Mouse (Mus musculus): Measurements from ENCODE around the gene Gm43191. TPM values are rescaled to one million over a fixed set of nuclear protein-coding genes. Genes with fewer than 3 reads are reported as not detected.

Gene Gm43191
- total RNA-seq (2014; fragmentation: Nextera tagmentation) (not detected in 2 replicates), total RNA-seq (2017) (not detected in 2 replicates), polyA plus RNA-seq (2012) (not detected in 2 replicates)

DNA sequence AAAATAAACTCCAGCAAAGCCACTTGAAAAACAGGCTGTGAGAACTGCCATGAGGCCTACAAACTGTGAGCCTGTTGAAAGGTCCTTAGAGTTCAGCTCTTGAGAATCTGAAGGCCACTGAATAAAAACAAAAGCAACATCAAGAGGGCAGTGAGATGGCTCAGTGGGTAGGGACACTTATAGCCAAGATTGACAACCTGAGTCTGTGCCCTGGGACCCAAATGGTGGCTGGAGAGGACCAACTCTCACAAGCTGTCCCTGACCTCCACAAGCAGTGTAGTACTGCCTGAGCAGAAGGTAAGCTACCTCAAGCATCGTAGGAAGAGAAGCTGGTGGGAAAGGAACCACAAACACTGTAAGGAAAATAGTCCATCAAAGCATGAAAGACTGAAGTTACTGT is at the start of gene Gm43191:
Gm43191 (minus strand) TSS at position 101 of the 400 bp plus-strand sequence.
- H3K27me3 ChIP-seq (ENCODE audit: insufficient read depth, low read length), result no peaks in the 10 kb centered on the region
- H3K4me3 ChIP-seq (ENCODE audit: low read depth, low read length), result no peak within 1 kb of the TSS
- no peak for DNase-seq (ENCODE audit: low spot score)
- no peak for ATAC-seq (ENCODE audit: extremely low read depth, insufficient number of reproducible peaks, low FRiP score, poor library complexity, severe bottlenecking)
- H3K4me1 ChIP-seq (ENCODE audit: insufficient read depth, low read depth, low read length), result peaks cover 3% of the 10 kb centered on the region; the same call in 1 of the 2 replicates
- TF ChIP-seq POLR2AphosphoS5 (IDR thresholded peaks at IDR 0.05; ENCODE audit: insufficient replicate concordance, low read depth, low read length) (no peak), CTCF (IDR thresholded peaks at IDR 0.05; ENCODE audit: low read depth, low read length) (no peak), TAL1 (conservative IDR thresholded peaks at IDR 0.05; ENCODE audit: low read depth, low read length) (no peak), GATA2 (IDR thresholded peaks at IDR 0.05; ENCODE audit: borderline replicate concordance, low read depth, low read length) (no peak), GATA1 (IDR thresholded peaks at IDR 0.05; ENCODE audit: borderline replicate concordance, low read length) (no peak)
- H3K36me3 ChIP-seq (replicated peaks), result peaks cover 50% of the 10 kb centered on the region
- no peaks in the 10 kb centered on the region for H3K9me3 ChIP-seq (replicated peaks)

DNA sequence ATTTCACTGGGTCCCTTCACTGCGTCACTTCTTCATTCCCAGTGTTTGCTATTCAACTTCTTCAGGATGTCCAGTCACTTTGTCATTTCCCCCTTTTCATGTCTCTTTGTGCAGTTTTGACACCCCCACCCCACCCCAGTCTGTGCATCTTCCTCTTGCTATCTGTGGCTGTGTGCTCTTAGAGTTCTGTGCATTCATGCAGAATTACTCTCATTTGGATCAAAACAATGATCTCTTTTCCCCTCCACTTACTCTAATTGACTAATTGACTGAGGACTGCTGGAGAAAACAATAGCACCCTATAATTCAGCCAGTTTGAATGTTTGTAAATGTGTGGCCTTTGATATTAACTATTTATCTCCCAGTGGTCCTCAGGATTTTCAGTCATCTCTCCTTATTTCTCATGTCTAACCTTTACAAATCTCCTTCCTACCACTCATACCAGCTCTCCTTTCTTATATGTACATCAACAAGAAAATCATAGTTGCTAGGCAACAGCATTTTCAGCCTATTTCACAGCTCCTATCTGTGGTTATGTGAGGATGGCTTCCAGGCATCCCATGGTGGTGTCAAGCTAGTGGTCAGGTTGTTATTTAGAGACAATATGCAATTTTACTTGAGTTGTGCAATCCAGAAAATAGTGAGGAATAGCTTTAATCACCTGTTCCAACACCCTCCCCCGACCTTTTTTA is 48.6 kb upstream of the Gm43191 start:
- H3K9me3 ChIP-seq (replicated peaks), result peaks cover 9% of the 10 kb centered on the region
- ATAC-seq (ENCODE audit: extremely low read depth, insufficient number of reproducible peaks, low FRiP score, poor library complexity, severe bottlenecking), result no peak
- H3K4me3 ChIP-seq (ENCODE audit: low read depth, low read length), result no peak overlapping the region
- no peaks in the 10 kb centered on the region for H3K27me3 ChIP-seq (ENCODE audit: insufficient read depth, low read length)
- H3K4me1 ChIP-seq (ENCODE audit: insufficient read depth, low read depth, low read length), result peaks cover 23% of the 10 kb centered on the region
- no peaks in the 10 kb centered on the region for H3K36me3 ChIP-seq (replicated peaks)
- DNase-seq (ENCODE audit: low spot score), result no peak
- TF ChIP-seq POLR2AphosphoS5 (IDR thresholded peaks at IDR 0.05; ENCODE audit: insufficient replicate concordance, low read depth, low read length), result no peak
- no peak for TF ChIP-seq CTCF (IDR thresholded peaks at IDR 0.05; ENCODE audit: low read depth, low read length)
- TF ChIP-seq TAL1 (conservative IDR thresholded peaks at IDR 0.05; ENCODE audit: low read depth, low read length), result no peak
- no peak for TF ChIP-seq GATA1 (IDR thresholded peaks at IDR 0.05; ENCODE audit: borderline replicate concordance, low read length)
- TF ChIP-seq GATA2 (IDR thresholded peaks at IDR 0.05; ENCODE audit: borderline replicate concordance, low read depth, low read length), result no peak

DNA sequence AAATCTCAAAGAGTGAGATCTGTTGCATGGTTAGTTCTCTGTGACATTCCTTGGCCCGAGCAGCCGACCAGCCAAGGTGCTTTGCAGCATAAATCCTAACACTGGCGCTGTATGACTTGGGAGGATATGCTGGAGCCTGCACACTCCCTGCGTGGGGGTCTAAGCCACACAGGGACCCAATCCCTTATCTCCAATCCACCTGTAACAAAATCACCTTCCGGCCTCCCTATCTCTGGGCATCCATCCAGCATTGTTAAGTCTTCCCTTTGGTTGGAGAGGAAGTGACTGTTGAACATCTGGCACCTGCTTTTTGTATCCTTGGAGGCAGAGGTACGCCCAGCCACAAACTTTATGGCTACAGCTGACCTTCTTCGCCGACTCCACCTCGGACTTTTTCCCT is 45.7 kb upstream of the Gm43191 start:
- H3K36me3 ChIP-seq (replicated peaks), result no peaks in the 10 kb centered on the region
- DNase-seq (ENCODE audit: low spot score) (peak; percentile 68), ATAC-seq (ENCODE audit: extremely low read depth, insufficient number of reproducible peaks, low FRiP score, poor library complexity, severe bottlenecking) (peak; percentile 90)
- H3K4me1 ChIP-seq (ENCODE audit: insufficient read depth, low read depth, low read length), result peaks cover 30% of the 10 kb centered on the region
- H3K27me3 ChIP-seq (ENCODE audit: insufficient read depth, low read length), result no peaks in the 10 kb centered on the region
- H3K9me3 ChIP-seq (replicated peaks), result no peaks in the 10 kb centered on the region
- TF ChIP-seq TAL1 (conservative IDR thresholded peaks at IDR 0.05; ENCODE audit: low read depth, low read length) (peak; percentile 73), GATA2 (IDR thresholded peaks at IDR 0.05; ENCODE audit: borderline replicate concordance, low read depth, low read length) (no peak)
- H3K4me3 ChIP-seq (ENCODE audit: low read depth, low read length), result peak overlapping the region; percentile 61; the same call in 1 of the 2 replicates

DNA sequence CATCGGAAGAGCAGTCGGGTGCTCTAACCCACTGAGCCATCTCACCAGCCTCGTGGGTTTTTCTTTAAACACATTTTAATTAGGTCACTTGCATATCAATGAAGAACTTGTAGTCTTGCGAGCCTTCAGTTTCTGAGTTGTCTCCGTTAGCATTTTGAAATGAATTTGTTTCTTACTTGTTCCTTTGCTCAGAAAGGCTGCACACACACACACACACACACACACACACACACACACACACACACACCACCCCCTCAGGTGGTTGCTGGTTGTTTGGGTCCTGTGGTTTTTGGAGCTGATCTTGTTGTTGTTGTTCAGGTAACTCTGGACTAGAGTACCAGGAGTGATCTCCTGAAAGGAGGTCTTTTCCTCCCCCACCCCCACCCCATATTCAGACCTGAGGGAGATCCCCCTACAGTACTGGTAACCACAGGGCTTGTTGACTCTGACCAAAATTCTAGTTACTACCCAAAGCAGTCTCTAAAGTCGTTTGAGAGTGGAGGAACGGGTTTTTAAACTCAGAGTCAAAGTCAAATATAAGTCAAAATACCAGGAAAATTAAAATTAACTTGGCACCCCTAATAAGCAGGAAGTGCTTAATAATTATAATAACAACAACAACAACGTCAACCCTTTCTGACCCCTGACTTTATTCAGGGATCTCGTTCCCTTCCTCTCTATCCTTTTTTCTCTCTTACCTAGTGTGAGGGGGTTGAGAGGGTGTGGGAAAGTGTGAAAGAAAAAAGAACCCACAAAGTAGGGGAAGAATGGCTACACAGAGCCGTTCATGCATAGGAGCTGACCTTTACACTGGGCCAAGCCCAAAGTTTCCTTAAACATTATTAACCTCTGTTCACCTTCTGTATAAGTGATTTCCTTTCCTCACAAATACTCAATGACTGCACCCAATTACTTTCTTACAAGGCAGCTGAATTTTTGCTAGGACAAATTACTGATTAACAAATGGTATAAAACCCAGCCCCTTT is 42.7 kb upstream of the Gm43191 start:
- Histone ChIP-seq H3K4me1 (ENCODE audit: insufficient read depth, low read depth, low read length) (peaks cover 33% of the 10 kb centered on the region), H3K4me3 (ENCODE audit: low read depth, low read length) (no peak overlapping the region), H3K27me3 (ENCODE audit: insufficient read depth, low read length) (no peaks in the 10 kb centered on the region), H3K36me3 (replicated peaks) (no peaks in the 10 kb centered on the region), H3K9me3 (replicated peaks) (no peaks in the 10 kb centered on the region)
- no peak for ATAC-seq (ENCODE audit: extremely low read depth, insufficient number of reproducible peaks, low FRiP score, poor library complexity, severe bottlenecking)
- no peak for DNase-seq (ENCODE audit: low spot score)
- TF ChIP-seq POLR2AphosphoS5 (IDR thresholded peaks at IDR 0.05; ENCODE audit: insufficient replicate concordance, low read depth, low read length) (no peak), TAL1 (conservative IDR thresholded peaks at IDR 0.05; ENCODE audit: low read depth, low read length) (no peak), CTCF (IDR thresholded peaks at IDR 0.05; ENCODE audit: low read depth, low read length) (no peak), GATA1 (IDR thresholded peaks at IDR 0.05; ENCODE audit: borderline replicate concordance, low read length) (no peak), GATA2 (IDR thresholded peaks at IDR 0.05; ENCODE audit: borderline replicate concordance, low read depth, low read length) (no peak)

DNA sequence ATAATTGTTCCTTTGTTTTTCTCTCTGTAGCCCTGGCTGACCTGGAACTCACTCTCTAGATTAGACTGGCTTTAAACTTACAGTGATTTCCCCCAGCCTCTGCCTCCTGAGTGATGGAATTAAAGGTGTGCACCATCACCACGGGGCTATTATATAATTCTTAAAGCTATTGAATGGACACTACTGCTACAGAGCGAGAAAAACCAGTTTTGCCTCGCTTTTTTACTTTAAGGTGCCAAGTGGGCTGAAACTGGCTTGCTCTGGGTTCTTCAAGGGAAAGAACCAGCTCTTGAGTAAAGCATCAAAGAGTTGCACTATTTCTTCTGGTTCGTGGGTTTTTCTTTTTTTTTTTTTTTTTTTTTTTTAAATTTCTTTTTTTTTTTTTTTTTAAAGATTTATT is 41.9 kb upstream of the Gm43191 start:
- Histone ChIP-seq H3K36me3 (replicated peaks) (no peaks in the 10 kb centered on the region), H3K4me3 (ENCODE audit: low read depth, low read length) (no peak overlapping the region), H3K27me3 (ENCODE audit: insufficient read depth, low read length) (no peaks in the 10 kb centered on the region), H3K4me1 (ENCODE audit: insufficient read depth, low read depth, low read length) (peaks cover 33% of the 10 kb centered on the region), H3K9me3 (replicated peaks) (no peaks in the 10 kb centered on the region)
- ATAC-seq (ENCODE audit: extremely low read depth, insufficient number of reproducible peaks, low FRiP score, poor library complexity, severe bottlenecking) (no peak), DNase-seq (ENCODE audit: low spot score) (no peak)
- TF ChIP-seq GATA1 (IDR thresholded peaks at IDR 0.05; ENCODE audit: borderline replicate concordance, low read length), result no peak
- TF ChIP-seq GATA2 (IDR thresholded peaks at IDR 0.05; ENCODE audit: borderline replicate concordance, low read depth, low read length), result no peak
- no peak for TF ChIP-seq CTCF (IDR thresholded peaks at IDR 0.05; ENCODE audit: low read depth, low read length)
- no peak for TF ChIP-seq POLR2AphosphoS5 (IDR thresholded peaks at IDR 0.05; ENCODE audit: insufficient replicate concordance, low read depth, low read length)
- TF ChIP-seq TAL1 (conservative IDR thresholded peaks at IDR 0.05; ENCODE audit: low read depth, low read length), result no peak

DNA sequence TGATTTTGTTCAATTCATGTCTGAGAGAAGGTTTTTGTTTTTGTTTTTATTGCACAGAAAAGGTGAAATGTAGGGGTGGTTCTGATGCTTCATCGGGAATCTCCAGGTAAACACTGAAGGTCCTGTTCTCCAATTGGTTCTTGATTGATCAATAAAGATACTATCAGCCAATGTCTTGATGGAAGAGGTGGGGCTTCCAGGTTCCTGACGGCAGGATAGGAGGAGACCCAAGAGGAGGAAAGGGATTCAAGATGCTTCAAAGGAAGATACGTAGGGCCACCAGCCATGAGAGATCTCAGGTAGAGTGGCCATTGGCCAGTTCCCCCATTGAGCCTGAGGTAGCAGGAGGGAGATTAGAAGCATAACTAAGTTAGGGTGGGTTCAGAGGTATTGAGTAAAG is 37.9 kb upstream of the Gm43191 start:
- H3K4me3 ChIP-seq (ENCODE audit: low read depth, low read length), result no peak overlapping the region
- H3K9me3 ChIP-seq (replicated peaks), result no peaks in the 10 kb centered on the region
- DNase-seq (ENCODE audit: low spot score) (no peak), ATAC-seq (ENCODE audit: extremely low read depth, insufficient number of reproducible peaks, low FRiP score, poor library complexity, severe bottlenecking) (no peak)
- TF ChIP-seq POLR2AphosphoS5 (IDR thresholded peaks at IDR 0.05; ENCODE audit: insufficient replicate concordance, low read depth, low read length) (no peak), TAL1 (conservative IDR thresholded peaks at IDR 0.05; ENCODE audit: low read depth, low read length) (no peak), GATA2 (IDR thresholded peaks at IDR 0.05; ENCODE audit: borderline replicate concordance, low read depth, low read length) (no peak), GATA1 (IDR thresholded peaks at IDR 0.05; ENCODE audit: borderline replicate concordance, low read length) (no peak), CTCF (IDR thresholded peaks at IDR 0.05; ENCODE audit: low read depth, low read length) (no peak)
- H3K4me1 ChIP-seq (ENCODE audit: insufficient read depth, low read depth, low read length), result peaks cover 13% of the 10 kb centered on the region
- H3K36me3 ChIP-seq (replicated peaks), result no peaks in the 10 kb centered on the region
- H3K27me3 ChIP-seq (ENCODE audit: insufficient read depth, low read length), result no peaks in the 10 kb centered on the region

Data from G1E (cell line).